Mouse (Mus musculus): ENCODE measurements around the gene Lzic. TPM values are rescaled to one million over a fixed set of nuclear protein-coding genes. Genes with fewer than 3 reads are reported as not detected.
"Not testable (repeated sequence)": the region's sequence is repeated elsewhere in the genome, so short reads cannot be mapped to it uniquely, and the experiment has no call there.

Lzic gene
- total RNA-seq (2021), result 10 to 100 TPM; 25.0 to 27.6 TPM
- long read RNA-seq, experiment 1, transcript Lzic-201 (7 exons, 1,817 nt), result major isoform, 18 of 33 reads
- long read RNA-seq, experiment 1, partial matches to known transcripts, result 0 of 33 reads
- long read RNA-seq, experiment 1, other reads (novel, unspliced or antisense), result 15 of 33 reads
- long read RNA-seq, experiment 2, transcript Lzic-201 (7 exons, 1,817 nt), result major isoform, 15 of 26 reads
- long read RNA-seq, experiment 2, partial matches to known transcripts, result 0 of 26 reads
- long read RNA-seq, experiment 2, other reads (novel, unspliced or antisense), result 11 of 26 reads

GRCm38 (mm10) chr4:149485053-149485824 lies at the start of gene Lzic, which contains the start of gene Nmnat1:
Lzic (plus strand) TSS chr4:149485229.
Nmnat1 (minus strand) TSS chr4:149485202.
- DNase-seq (ENCODE audit: low spot score in 2 of 2), result peak; percentile 91 to 96

DNA sequence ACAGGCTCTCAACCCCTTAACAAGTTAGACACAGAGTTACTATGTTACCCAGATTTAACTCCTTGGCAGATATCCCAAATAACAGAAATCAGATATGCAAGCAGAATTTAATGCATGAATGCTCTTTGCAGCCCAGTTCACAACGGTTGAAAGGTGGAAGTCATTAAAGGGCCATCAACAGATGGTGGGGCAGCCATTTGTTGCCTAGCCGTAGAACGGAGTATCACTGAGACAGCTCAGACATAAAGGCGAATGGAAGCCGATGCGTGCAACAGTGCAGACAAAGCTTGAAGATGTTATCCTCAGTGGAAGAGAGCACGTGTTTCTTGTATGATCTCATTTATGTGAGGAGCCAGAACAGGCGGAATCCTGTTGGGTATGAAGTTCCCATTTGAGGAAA lies 44.5 kb upstream of the Lzic start:
- no peak for DNase-seq (ENCODE audit: low spot score in 2 of 2)

DNA sequence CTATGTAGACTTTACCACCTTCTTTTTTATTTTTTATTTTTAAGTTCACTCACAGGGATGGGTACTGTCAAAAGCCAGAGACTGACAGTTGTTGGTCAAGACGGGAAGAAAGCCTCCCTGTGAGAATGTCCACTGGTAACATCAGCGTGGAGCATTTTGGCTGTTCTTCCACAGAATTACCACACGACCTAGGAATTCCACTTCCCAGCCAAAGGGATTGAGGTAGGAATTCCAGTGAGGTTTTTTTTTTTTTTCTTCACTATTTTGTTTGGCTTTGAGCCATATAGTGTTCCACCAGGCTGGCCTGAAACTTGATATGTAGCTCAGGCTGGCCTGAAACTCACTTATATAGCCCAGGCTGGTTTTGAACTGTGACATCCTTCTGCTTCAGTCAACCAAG lies 42.6 kb upstream of the Lzic start:
- DNase-seq (ENCODE audit: low spot score in 2 of 2), result no peak

DNA sequence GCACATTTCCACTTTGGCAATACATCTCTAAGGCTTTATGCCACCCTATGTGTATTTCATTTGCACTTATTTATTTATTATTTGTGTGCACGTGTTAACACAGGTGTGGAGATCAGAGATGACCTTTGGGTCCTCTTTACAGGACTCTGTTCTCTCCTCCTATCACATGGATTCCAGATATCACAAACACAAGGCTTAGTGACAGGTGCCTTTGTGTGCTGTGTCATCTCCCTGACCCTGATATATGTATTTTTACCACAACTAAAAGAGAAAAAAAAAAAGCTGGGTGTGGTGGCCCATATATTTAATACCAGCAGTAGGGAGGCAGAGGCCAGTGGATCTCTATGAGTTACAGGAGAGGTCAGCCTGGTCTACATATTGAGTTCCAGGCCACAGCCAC lies 40.6 kb upstream of the Lzic start:
- DNase-seq (ENCODE audit: low spot score in 2 of 2), result no peak

DNA sequence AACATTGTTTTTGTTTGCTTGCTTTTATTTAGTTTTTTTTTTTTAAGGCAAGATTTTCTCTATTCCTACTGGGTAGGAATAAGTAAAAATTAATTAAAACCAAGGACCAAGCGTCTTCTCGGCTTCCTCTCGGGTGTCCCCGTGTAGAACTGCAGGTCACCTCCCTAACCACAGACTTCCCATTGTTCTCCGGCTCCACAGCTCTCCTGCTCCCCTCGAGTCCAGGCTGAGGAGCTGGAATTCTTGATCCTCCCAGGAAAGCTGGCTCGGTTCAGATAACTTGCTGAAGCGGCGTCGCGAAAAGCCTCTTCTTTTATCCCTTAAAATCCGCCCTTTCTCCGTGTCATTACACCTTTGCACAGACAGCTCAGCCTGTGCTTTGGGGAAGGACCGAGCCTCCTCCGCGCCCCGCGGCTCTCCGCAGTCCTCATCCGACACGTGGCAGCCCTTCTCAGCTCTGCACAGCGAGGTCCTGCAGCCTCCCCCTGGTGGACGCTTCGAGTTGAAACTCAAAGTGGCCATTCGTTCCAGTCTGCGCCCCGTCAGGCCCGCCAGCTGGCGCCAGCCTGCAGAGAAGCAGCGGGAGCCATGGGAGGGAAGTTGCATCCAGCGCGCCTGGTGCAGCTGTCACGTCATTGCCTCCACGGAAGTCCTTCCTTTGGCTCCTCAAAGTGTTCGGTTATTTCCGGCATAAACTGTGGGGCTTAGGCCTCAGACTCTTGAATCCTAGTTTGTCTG lies 39.9 kb upstream of the Lzic start:
- peak; percentile 82 to 93 for DNase-seq (ENCODE audit: low spot score in 2 of 2)

GRCm38 (mm10) chr4:149445868-149446267 lies 39.2 kb upstream of the Lzic start:
- DNase-seq (ENCODE audit: low spot score in 2 of 2), result peak; percentile 64 to 67

GRCm38 (mm10) chr4:149446309-149446708 lies 38.7 kb upstream of the Lzic start:
- DNase-seq (ENCODE audit: low spot score in 2 of 2), result no peak

DNA sequence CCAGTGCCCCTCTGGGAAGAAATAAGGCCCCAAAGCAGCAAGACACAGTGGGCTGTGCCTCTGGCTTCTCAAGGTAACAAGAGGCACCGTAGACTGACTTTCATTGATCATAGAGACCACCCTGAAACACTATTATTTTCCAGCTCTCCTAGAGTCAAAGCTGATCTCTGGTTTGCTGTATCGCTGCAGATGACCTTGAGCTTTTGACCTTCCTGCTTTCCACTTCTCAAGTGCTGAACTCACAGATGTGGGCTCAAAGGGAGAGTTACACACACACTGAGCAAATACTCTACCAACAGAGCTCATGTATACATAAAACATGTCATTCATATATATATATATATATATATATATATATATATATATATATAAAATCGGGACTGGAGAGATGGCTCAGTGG lies 34.4 kb upstream of the Lzic start:
- DNase-seq (ENCODE audit: low spot score in 2 of 2), result no peak

DNA sequence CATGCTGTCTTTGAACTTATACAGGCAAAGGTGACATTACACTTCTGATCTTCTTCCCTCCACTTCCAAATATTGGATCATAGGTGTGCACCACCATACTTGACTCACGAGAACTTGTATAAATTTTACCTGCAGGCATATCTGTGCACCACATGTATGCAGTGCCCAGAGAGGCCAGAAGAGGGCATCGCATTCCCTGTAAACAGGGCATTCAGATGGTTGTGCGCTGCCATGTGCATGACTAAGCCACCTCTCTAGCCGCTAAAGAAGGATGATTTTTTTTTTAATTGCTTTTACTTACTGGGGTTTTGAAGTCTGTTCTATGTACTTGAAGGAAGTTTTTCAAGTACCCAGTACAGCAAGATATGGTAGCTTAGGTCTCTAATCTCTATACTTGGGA lies 31.4 kb upstream of the Lzic start:
- no peak for DNase-seq (ENCODE audit: low spot score in 2 of 2)

DNA sequence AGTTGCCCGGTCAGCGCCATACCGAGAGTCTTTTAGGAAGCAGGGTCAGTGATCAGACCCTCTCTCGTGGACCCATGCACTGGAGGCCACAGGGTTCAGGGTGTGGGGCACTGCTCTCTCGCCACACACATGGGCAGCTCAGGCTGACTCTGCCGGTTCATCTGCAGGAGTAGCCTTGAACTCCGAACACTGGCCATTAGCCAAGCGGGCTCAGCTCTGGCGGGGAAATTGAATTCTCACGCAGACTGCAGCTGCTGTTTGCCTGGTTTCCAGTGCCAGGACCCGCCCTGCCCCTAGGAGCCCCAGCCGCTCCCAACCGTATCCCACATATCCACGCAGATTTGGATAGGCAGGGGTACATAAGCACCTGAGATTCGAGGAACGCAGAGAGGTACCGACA lies 30.8 kb upstream of the Lzic start:
- DNase-seq (ENCODE audit: low spot score in 2 of 2), result peak; percentile 33 to 52

GRCm38 (mm10) chr4:149454879-149455278 lies 30.1 kb upstream of the Lzic start, which contains the start of gene Rbp7:
Rbp7 (minus strand) TSS chr4:149454978.
- no peak for DNase-seq (ENCODE audit: low spot score in 2 of 2)

DNA sequence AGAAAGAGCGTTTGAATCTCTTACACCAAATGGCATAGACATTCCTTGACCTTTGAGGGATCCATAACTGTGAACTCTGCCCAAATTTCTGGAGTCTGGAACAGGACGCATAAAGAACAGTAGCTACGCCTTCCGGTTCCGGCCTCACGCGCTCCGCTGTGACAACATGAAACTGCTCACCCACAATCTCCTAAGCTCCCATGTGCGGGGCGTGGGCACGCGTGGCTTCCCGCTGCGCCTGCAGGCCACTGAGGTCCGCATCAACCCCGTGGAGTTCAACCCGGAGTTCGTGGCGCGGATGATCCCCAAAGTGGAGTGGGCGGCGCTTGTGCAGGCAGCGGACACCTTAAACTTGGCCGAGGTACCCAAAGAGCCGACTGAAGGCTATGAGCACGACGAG lies 27.9 kb upstream of the Lzic start:
- DNase-seq (ENCODE audit: low spot score in 2 of 2), result not testable (repeated sequence)

- no peak for DNase-seq (ENCODE audit: low spot score in 2 of 2)
Measured at GRCm38 (mm10) chr4:149457831-149458430, 27.1 kb upstream of the Lzic start.

DNA sequence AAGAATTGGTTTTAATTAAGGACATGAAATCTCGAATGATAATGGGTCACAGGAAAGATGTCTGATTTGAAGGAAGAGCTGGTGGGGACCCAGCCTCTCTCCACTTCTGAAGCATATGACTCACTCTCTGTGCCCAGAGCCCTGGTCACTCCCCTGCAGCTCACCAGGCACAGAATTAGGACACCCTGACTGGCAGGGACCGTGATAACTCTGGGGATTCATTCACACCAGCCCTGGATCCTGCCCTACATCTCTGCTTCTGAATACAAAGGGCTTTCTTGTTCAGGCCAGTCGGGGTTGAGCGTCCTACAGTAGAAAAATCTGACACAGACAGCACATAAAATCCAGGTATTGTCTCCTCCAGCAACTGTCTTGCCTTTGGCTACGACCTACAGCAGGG lies 26.5 kb upstream of the Lzic start:
- no peak for DNase-seq (ENCODE audit: low spot score in 2 of 2)

DNA sequence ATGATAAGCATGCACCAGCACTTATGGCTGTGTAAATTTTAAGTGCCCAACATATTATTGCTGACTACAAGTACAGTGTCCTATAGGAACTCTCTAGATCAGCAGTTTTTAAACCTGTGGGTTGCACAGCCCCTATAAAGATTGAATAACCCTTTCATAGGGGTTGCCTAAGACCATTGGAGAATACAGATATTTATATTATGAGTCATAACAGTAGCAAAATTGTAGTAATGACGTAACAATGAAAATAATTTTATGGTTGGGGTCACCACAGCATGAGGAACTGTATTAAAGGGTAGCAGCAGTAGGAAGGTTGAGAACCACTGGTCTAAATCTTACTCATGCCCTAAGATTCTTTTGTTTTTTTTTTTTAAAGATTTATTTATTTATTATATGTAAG lies 25.6 kb upstream of the Lzic start:
- no peak for DNase-seq (ENCODE audit: low spot score in 2 of 2)

DNA sequence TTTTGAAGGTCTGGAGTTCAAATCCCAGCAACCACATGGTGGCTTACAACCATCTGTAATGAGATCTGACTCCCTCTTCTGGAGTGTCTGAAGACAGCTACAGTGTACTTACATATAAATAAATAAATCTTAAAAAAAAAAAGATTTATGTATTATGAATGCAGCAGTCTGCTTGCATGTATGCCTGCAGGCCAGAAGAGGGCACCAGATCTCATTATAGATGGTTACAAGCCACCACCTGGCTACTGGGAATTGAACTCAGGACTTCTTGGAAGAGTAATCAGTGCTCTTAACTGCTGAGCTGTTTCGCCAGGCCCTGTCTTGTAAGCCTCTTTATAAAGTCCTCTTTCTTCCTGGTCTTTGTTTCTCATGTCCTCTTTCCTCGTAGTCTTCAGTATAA lies 24.6 kb upstream of the Lzic start:
- DNase-seq (ENCODE audit: low spot score in 2 of 2), result not testable (repeated sequence)

GRCm38 (mm10) chr4:149461579-149462304 lies 23.3 kb upstream of the Lzic start:
- DNase-seq (ENCODE audit: low spot score in 2 of 2), result no peak

DNA sequence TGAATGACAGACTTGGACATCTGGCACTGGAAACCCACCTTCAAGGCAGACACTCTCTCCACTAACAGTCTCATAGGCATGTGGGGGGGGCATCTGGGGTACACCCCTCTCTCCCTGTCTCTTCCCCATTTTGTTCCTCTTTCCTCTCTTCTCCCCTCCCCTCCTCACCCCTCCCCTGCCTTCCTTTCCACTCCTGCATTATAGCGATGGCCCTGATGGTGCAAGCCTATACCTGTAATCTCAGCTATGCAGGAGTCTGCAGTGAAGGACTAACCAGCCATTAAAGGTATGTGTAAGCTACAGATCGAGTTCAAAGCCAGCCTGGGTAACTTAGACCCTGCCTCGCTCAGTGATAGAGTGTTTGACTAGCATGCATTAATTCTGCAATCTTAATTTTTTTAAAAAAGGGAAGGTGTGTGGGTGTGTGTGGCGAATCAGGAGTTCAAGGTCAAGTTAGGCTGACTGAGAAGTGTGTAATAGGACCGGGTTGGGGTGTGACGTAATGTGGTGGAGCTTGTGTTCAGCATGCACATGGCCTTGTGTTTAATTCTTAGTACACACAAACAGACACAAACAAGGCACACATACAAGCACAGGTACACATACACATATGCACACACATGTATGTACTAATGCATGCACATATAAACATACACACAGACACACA lies 22.6 kb upstream of the Lzic start:
- DNase-seq (ENCODE audit: low spot score in 2 of 2), result no peak

GRCm38 (mm10) chr4:149463435-149463950 lies 21.5 kb upstream of the Lzic start:
- no peak for DNase-seq (ENCODE audit: low spot score in 2 of 2)

DNA sequence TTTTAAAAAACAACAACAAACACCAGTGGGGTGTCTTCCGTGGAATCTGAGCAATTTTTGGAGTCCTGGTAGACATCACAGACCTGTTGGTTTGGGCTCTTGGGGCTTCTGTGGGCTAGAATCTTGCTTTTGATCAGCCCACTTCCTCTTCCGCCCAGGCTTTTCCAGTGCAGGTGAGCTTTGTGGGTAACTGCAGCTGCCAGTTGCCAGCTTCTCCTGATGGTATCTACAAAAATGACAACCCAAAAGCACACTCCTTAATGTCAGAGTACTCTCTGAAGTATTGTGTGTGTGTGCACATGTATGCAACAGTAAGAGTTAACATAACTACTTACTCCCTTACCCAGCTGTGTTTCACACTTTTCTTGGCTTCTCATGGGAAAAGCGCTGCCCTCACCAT lies 15.5 kb upstream of the Lzic start:
- no peak for DNase-seq (ENCODE audit: low spot score in 2 of 2)
